Mouse (Mus musculus) forebrain, embryonic 14.5 days (tissue): Measurements from ENCODE around the gene Usp38. TPM values are rescaled to one million over a fixed set of nuclear protein-coding genes. Genes with fewer than 3 reads are reported as not detected.
"Not testable (repeated sequence)": the region's sequence is repeated elsewhere in the genome, so short reads cannot be mapped to it uniquely, and the experiment has no call there.

Experiments
- ATAC-seq: fragments of 200-750 bp; cut with Nextera tagmentation; 2 replicates; pipeline ENCODE4 v1.8.0; 2017; ENCODE audit warnings: mild to moderate bottlenecking, moderate library complexity
- DNase-seq: peaks from one replicate; pipeline ENCODE4 v3.0.0-alpha.2; 2015; ENCODE audit warnings: low spot score
- H3K27ac ChIP-seq: fragments of 300-500 bp; sonication (generic); 2 replicates; pipeline ENCODE4 v1.5.1; 2014; ENCODE audit warnings: low read depth, mild to moderate bottlenecking, control low read depth, low read length, moderate library complexity
- H3K27me3 ChIP-seq: fragments of 300-500 bp; sonication (generic); replicated peaks from 2 replicates; pipeline ENCODE4 v1.6.1; 2014; ENCODE audit warnings: low read length, control low read depth, mixed read lengths; ENCODE audit not compliant: control insufficient read depth, insufficient read depth
- H3K36me3 ChIP-seq: fragments of 300-500 bp; sonication (generic); 2 replicates; pipeline ENCODE4 v1.6.1; 2014; ENCODE audit warnings: low read length, control low read depth; ENCODE audit not compliant: control insufficient read depth, insufficient read depth
- H3K4me1 ChIP-seq: fragments of 300-500 bp; sonication (generic); 2 replicates; pipeline ENCODE4 v1.6.1; 2014; ENCODE audit warnings: antibody characterized with exemption, low read length, control low read depth; ENCODE audit not compliant: control insufficient read depth, insufficient read depth
- H3K4me2 ChIP-seq: fragments of 300-500 bp; sonication (generic); 2 replicates; pipeline ENCODE4 v1.6.1; 2014; ENCODE audit warnings: mild to moderate bottlenecking, control low read depth, low read length
- H3K4me3 ChIP-seq: fragments of 300-500 bp; sonication (generic); 2 replicates; pipeline ENCODE4 v1.5.1; 2014; ENCODE audit warnings: low read depth, low read length, control low read depth
- H3K9ac ChIP-seq: fragments of 300-500 bp; sonication (generic); 2 replicates; pipeline ENCODE4 v1.6.1; 2014; ENCODE audit warnings: mild to moderate bottlenecking, low read length, control low read depth, moderate library complexity
- H3K9me3 ChIP-seq: fragments of 300-500 bp; sonication (generic); replicated peaks from 2 replicates; pipeline ENCODE4 v1.6.1; 2016; ENCODE audit warnings: low read length, control low read depth, mixed read lengths; ENCODE audit not compliant: control insufficient read depth
- WGBS: fragments of 180-500 bp; shearing (Covaris S2); extraction: QIAGEN DNeasy Blood & Tissue Kit; methylation state at CpG from one replicate; pipeline ENCODE4 v1.1.7; 2014; 5-methylcytosine and 5-hydroxymethylcytosine counted together
- polyA plus RNA-seq: library from polyadenylated mRNA; unstranded; fragments of >200 nt; fragmentation: Nextera tagmentation; extraction: Ambion mirVana; gene quantifications from 2 replicates; pipeline ENCODE4 v1.2.1, GENCODE M21; 2014

Gene Usp38
- polyA plus RNA-seq = 25.9 and 27.5 TPM in 2 replicates

DNA sequence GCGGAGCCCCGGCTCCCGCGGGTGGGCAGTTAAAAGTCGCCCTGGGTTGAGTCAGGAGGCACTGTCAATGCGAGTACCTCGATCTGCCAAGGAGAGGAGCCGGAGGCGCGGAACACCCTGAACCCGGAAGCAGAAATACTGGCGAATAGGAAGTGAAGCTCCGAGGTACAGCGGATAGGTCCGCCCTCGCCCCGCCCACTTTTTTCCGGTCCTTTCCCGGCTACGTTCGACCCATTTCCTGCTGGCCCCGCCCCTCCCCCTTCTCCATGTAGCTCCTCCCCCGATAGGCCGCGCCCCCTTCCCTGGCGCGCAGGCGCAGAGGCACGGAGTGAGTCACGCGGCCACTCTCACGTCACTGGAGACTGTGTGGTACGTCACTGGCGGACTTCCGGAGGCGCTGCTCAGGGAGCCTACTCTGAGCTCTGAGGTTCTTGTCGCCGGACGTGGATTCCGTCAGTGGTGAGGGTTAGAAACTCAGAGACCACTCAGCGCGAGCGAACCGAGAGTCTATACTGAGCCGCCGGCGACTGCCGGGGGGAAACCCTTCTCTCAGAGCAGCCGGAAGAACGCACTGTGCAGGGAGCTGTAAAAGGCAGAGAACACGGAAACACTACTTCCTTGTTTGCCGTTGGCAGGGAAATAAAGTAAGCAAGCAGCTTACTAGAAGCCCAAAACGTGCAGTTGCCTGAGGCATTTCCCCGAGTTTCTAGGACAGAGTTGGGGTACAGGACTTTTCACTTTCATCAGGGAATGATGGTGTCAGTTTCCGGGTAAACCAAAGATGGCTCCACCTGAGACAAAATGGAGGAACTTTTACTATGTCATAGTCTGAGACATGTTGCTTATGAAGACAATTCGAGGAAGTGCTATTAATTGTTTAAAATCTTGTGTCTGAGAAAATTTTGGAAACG lies at the start of gene Usp38:
TSS of gene Usp38 (minus strand) at position 140 of the 911 bp plus-strand sequence.
- DNase-seq (peak; percentile 99), ATAC-seq (peak; percentile 98)
- Histone ChIP-seq H3K4me2 (peak within 1 kb of the TSS; percentile 97), H3K4me3 (peak within 1 kb of the TSS; percentile 95), H3K4me1 (peaks cover 18% of the 10 kb centered on the region), H3K27me3 (no peaks in the 10 kb centered on the region), H3K9ac (peak within 1 kb of the TSS; percentile 87), H3K9me3 (no peaks in the 10 kb centered on the region), H3K36me3 (no peaks in the 10 kb centered on the region; the same call in 1 of the 2 replicates), H3K27ac (peak within 1 kb of the TSS; percentile 91)
- 3% methylated on average over 56 of the region's 57 CpGs for WGBS

DNA sequence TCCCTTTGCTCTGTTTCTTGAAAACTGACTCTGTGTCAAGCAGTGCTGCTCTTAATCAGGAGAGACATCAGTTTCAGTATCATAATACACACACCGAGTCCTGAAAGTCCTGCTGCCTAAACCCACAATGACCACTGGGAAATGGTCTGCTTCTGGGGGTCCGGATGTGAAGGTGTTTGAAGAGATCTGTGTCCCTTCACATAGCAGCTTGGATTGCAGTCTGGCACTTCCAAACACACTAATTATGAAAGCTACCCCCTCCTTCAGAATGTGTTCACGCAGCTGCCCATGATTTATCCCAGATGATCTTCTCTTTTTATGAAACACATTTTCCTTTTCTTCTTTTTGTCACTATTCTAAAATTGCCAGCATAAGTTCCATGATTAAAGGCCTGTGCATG lies 47.8 kb upstream of the Usp38 start:
- DNase-seq (no peak), ATAC-seq (no peak)
- H3K4me1 ChIP-seq = no peaks in the 10 kb centered on the region
- H3K4me3 ChIP-seq = no peak overlapping the region
- H3K36me3 ChIP-seq = no peaks in the 10 kb centered on the region
- WGBS = 82% methylated on average over 3 of the region's 3 CpGs
- no peak overlapping the region for H3K27ac ChIP-seq
- H3K4me2 ChIP-seq = no peak overlapping the region
- no peaks in the 10 kb centered on the region for H3K27me3 ChIP-seq
- no peak overlapping the region for H3K9ac ChIP-seq
- no peaks in the 10 kb centered on the region for H3K9me3 ChIP-seq

DNA sequence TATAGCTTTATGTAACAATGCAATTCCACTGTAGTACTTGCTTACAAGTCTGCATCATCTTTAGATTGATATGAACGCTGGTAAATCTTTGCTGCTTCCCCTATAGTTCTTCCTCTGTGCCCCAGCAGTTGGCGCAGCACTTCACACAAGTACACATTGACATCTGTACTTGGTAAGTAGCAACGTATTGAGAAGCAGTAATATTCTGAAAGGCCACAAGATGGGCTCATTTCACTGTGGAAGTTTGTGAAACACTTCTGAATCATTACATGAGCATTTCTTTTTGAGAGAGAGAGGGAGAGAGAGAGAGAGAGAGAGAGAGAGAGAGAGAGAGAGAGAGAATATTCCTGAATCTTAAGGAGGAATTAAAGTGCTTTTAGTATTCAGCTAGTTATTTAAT lies 47.2 kb upstream of the Usp38 start:
- ATAC-seq = peak; percentile 48; the same call in 1 of the 2 replicates
- WGBS = 51% methylated on average over 3 of the region's 3 CpGs
- no peak overlapping the region for H3K27ac ChIP-seq
- H3K9me3 ChIP-seq = no peaks in the 10 kb centered on the region
- no peaks in the 10 kb centered on the region for H3K36me3 ChIP-seq
- no peak overlapping the region for H3K4me2 ChIP-seq
- DNase-seq = peak; percentile 70
- no peak overlapping the region for H3K4me3 ChIP-seq
- H3K4me1 ChIP-seq = no peaks in the 10 kb centered on the region
- no peaks in the 10 kb centered on the region for H3K27me3 ChIP-seq
- no peak overlapping the region for H3K9ac ChIP-seq

DNA sequence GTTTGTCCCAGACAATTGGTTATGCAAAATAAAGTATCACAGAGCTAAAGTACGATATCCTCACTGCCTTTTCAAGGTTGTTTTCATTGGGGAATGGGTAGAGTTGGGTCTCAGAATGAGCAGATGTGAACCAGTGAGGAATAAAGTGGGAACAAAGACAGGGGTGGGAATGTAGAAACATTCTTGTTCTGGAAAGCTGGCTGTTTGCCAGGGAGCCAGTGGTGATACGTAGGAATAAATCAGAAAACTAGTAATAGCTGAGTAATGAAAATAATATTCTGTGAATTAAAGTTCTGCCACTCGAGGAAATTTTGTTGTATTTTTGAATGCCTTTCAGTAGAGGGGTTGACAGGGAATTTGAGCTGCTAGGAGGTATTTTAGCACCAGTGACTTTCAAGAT lies 29.5 kb upstream of the Usp38 start:
- Histone ChIP-seq H3K4me3 (no peak overlapping the region), H3K9me3 (no peaks in the 10 kb centered on the region), H3K9ac (no peak overlapping the region), H3K4me2 (no peak overlapping the region), H3K27ac (no peak overlapping the region), H3K27me3 (no peaks in the 10 kb centered on the region), H3K36me3 (no peaks in the 10 kb centered on the region), H3K4me1 (no peaks in the 10 kb centered on the region)
- 47% methylated on average over 3 of the region's 3 CpGs for WGBS
- no peak for ATAC-seq
- peak; percentile 13 for DNase-seq

DNA sequence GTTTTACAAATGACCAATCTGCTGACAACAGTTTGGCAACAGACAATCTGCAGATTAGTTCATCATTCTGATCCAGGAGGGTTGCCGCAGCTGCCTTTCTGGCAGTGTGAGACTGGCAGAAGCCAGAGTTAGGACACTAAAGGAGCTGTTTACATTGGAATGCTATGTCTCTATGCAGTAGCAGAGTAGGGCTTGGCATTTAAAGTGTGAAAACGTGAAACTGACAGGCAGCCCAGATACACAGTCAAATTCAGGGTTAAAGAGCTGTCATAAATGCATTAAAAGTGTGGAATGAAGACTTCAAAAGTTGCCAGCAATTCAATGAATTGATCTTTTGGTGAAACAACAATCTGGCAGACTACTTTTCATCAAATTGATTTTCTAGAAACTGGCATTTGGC lies 13.3 kb upstream of the Usp38 start:
- peak; percentile 62 for DNase-seq
- H3K9me3 ChIP-seq = no peaks in the 10 kb centered on the region
- H3K4me1 ChIP-seq = no peaks in the 10 kb centered on the region
- H3K27me3 ChIP-seq = no peaks in the 10 kb centered on the region
- no peak overlapping the region for H3K9ac ChIP-seq
- no peaks in the 10 kb centered on the region for H3K36me3 ChIP-seq
- 50% methylated on average over 2 of the region's 2 CpGs for WGBS
- no peak overlapping the region for H3K4me2 ChIP-seq
- no peak overlapping the region for H3K27ac ChIP-seq
- H3K4me3 ChIP-seq = no peak overlapping the region
- peak; percentile 73; the same call in 1 of the 2 replicates for ATAC-seq

DNA sequence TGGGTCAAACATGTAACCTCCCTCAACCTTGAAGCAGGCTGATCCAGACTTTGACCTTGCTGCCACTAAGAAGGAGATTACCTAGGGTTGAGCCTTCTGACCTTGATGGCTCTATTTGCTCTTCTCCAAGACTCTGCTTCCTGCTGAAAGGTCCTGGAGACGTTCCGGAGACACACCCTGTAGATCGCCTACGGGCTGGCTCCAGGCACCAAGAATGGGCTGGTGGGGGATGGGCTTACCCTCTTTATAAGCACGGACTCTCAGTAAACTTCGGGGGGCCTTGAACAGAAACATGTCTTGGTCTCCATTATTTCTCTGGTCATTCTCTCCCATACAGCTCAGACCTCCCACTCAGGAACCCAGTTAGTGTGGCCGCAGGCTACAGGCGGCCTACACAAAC lies 2.8 kb upstream of the Usp38 start:
- H3K4me1 ChIP-seq = peaks cover 14% of the 10 kb centered on the region
- H3K27ac ChIP-seq, H3K4me2 ChIP-seq, H3K27me3 ChIP-seq, ATAC-seq, H3K9ac ChIP-seq, DNase-seq, H3K36me3 ChIP-seq, H3K9me3 ChIP-seq, H3K4me3 ChIP-seq: not testable (repeated sequence)
- WGBS = 91% methylated on average over 8 of the region's 8 CpGs

DNA sequence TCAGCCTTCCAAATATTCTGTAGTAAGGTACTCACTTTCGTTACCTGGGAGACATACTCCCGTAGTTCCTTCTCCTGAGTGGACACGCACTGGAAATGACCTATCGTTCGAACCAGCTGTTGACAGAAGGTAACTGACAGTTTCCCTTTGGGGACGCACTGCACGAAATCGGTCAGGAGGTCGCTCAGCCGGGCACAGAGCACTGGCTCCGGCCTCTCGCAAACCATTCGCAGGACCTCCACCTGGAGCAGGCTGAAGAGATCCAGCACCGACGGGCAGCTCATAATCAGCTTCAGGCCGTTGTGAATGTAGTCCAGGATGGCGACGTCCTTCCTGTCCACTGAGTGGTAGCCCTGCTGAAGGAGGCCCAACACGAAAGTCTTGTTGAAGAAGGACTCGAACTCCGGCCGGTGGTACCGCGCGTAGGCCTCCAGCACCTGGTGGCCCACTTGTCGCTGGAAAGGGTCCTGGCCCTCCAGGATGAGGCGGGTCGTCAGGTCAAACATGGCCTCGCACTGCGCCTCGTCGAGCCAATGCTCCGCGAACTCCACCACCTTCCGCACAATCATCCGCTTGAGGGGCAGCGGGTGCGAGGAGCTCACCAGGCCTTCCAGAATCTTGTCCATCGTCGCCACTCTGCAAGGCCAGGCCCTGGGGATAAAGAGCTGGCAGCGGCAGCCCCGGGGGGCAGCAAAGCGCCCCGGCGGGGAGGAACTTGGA lies 757 bp downstream of the Usp38 start:
- Histone ChIP-seq H3K4me3 (peak overlapping the region; percentile 95), H3K27ac (peak overlapping the region; percentile 58), H3K36me3 (peaks cover 5% of the 10 kb centered on the region; the same call in 1 of the 2 replicates), H3K9ac (peak overlapping the region; percentile 87), H3K27me3 (no peaks in the 10 kb centered on the region), H3K4me1 (peaks cover 18% of the 10 kb centered on the region), H3K9me3 (no peaks in the 10 kb centered on the region), H3K4me2 (peak overlapping the region; percentile 97)
- ATAC-seq (peak; percentile 0; the same call in 1 of the 2 replicates), DNase-seq (no peak)
- 4% methylated on average over 45 of the region's 45 CpGs for WGBS

DNA sequence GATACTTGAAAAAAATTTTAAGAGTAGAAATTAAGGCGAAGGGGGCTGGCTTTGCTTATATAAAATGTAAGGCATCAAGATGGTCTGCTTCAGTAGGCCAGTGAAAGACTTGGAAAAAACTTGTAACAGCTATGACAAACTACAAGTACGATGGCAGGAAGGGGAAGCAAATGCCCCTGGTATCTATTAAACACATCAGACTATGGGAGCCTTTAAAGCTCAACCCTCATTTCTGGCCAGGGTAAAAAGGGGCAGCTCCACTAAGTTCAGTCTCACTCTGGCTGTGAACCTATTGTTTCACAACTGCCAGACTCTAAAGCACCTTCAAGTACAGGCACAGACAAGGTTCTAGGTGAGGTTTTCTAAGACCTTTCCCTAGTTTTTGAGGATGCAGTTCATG lies 2.0 kb downstream of the Usp38 start:
- Histone ChIP-seq H3K4me2 (peak overlapping the region; percentile 97), H3K9ac (peak overlapping the region; percentile 87), H3K4me3 (peak overlapping the region; percentile 95), H3K36me3 (peaks cover 9% of the 10 kb centered on the region; the same call in 1 of the 2 replicates), H3K27me3 (no peaks in the 10 kb centered on the region), H3K4me1 (peaks cover 18% of the 10 kb centered on the region), H3K27ac (no peak overlapping the region), H3K9me3 (no peaks in the 10 kb centered on the region)
- ATAC-seq (no peak), DNase-seq (no peak)
- 92% methylated on average over 2 of the region's 2 CpGs for WGBS
